Mouse (Mus musculus): ENCODE results near the gene Irf4.

The Irf4 gene

DNA sequence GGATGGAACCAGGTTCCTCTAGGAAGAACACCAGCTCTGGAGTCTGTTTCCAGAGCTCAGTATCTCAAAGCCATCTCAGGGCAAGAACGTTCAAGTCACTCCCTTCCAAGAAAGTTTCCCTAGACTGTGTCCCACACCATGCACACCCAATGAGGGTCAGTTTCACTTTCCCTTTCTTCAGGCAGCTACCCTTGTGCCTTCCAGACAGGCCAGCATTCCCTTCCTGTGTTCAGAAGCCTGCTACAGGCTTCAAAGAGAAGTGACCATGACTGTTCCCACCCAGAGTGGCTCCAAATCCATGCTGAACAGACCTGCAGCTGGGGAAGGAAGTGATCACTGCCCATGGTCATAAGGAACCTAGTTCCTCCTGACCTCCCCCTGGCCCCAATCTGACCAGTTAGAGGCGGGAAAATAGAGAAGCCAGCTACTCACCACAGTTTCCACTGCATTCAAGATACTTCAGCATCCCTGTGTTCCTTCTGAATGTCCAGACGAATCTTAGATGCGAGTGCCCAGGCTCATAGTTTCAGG, 10.7 kb upstream of the Irf4 start:
- DNase-seq (ENCODE audit: inconsistent ontology term), result no peak

DNA sequence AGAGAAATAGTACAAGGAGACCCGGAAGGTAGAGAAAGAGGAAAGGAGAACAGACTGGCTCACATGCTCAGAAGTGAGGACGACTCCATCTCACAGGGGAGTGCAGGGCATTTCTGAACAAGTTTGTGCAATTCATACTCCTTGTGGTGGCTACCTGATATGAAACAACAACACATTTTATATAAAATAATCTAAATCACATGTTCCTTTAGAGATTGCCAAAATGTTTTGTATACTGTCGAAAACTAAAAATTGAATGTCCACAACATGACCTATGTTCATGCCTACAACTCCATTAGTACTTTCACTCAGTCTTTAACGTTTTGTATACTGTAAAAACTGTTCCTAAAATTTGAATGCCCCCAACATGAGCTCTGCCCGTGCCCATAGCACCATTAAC, 7.9 kb upstream of the Irf4 start:
- no peak for DNase-seq (ENCODE audit: inconsistent ontology term)

DNA sequence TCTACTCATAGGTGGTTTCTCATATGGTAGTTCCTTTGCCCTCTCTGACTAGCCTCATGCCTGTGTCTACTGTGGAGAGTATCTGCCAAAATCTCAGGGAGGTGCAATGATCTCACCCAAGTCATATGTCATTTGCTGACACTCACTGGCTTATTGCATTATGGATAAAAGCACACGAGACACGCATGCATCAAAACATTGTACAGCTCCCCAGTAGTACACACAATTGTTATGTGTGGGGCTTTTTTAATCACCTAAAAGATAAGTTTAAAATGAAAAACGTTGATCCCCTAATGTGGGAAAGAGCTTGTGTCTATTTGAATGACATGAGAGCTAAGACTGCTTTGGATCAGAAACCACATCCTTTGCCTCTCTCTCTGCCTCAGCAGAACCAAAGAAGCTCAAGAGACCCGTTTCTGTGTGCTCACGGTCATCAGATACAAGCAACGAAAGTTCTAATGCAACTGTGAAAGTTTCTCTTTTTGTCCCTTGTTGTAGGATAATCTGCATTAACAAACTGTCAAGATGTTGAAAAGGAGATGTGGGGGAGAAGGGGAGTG, 6.5 kb upstream of the Irf4 start:
- no peak for DNase-seq (ENCODE audit: inconsistent ontology term)

DNA sequence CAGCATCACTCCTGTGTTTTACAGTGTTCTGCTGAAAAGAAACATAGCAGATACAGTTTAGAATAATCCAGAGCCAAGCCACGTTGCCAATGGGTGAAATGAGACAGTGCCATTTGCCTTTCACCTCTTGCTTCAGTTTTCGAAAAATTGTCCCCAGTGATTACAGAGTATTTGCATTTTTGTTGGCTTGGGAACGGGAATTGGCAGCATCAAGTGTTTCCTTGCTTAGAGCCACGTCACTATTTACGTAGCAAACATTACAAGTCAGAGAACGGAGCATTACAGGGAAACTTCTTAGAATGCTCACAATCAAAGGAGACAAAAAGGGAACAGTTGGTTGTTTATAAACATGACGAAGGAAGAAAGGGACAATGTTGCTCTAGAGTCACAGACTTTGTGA, 3.9 kb upstream of the Irf4 start:
- no peak for DNase-seq (ENCODE audit: inconsistent ontology term)

DNA sequence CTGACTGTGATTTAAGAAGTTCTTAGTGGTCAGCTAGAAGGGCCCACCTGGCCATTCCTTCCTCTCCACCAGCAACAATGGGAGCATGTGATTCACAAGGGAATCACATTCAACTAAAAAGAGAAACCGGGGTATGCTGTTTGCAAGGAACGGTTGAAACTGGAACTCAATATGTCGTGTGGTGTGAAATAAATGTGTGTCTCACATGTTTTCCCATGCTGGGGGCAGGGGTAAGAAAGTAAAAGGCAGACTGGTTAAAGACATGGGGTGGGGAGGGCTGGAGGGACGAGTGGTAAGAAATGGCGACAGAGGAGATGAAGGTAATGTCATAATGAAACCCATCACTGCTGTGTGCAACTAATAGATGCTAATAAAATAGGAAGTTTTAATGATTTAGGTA, 2.0 kb upstream of the Irf4 start:
- DNase-seq (ENCODE audit: inconsistent ontology term), result no peak

DNA sequence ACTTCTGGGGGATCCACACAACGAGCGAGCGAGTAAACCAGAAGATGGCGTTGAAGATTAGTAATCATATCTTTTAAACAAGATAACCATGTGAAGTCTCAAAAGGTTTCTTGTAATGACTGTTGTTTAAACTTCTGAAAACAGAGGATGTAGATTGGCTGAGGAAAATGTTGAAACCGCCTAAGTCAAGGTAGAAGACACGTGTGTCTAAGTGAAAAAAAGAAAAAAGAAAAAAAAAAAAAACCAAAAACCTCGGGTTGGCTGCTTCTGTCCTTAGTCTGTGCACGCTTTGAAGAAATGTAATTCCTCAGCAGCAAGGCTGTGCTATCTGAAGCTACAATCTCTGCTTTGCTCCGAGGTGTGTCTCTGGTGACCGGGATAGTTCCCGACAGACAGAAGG, 1.5 kb upstream of the Irf4 start:
- DNase-seq (ENCODE audit: inconsistent ontology term), result no peak

DNA sequence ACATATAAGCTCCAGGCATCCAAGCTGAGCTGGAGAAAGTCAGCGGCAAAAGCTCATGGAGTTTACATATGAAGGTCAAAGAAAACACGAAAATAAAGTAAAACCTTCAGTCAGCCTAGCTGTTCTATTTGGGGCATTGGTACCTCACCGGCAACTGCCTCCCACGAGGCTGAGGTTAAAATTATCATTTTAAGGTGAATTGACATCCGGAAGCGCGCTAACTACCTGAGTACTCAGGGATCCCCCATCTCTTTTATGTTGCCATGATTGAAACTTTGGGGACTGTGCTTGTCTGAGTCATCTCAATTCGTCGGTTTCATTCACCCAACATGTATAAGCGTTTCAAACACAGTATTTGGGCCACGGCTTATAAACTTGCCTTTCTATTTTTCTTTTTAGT, 705 bp upstream of the Irf4 start:
- no peak for DNase-seq (ENCODE audit: inconsistent ontology term)

DNA sequence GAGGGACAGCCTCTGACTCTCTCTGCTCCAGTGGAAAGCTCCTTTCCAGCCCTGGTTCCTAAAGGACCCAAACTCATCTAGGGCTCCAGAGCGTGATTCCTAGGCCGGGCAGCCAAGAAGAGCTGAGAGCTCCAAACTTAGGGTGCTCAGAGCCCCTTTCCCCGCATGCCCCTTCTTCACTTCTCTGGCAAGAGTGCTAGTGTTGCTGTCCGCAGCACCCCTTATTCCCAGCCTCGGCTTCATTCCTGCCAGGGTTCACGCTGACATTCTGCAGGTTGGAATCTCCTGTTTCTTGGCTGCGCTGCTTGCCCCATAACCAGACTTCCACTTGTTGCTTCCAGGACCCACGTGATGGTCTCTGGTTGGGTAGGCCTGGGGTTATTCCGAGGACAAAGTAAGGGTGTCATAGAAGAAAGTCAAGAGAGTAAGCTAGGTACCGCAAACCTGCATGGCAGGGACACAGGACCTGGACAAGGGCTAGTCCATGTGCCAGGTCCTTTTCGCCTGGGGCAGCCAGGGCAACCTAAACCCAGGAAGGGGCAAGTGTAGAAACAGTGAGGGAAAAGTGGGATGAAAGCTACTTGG, 623 bp downstream of the Irf4 start:
- DNase-seq (ENCODE audit: inconsistent ontology term), result peak; percentile 40

DNA sequence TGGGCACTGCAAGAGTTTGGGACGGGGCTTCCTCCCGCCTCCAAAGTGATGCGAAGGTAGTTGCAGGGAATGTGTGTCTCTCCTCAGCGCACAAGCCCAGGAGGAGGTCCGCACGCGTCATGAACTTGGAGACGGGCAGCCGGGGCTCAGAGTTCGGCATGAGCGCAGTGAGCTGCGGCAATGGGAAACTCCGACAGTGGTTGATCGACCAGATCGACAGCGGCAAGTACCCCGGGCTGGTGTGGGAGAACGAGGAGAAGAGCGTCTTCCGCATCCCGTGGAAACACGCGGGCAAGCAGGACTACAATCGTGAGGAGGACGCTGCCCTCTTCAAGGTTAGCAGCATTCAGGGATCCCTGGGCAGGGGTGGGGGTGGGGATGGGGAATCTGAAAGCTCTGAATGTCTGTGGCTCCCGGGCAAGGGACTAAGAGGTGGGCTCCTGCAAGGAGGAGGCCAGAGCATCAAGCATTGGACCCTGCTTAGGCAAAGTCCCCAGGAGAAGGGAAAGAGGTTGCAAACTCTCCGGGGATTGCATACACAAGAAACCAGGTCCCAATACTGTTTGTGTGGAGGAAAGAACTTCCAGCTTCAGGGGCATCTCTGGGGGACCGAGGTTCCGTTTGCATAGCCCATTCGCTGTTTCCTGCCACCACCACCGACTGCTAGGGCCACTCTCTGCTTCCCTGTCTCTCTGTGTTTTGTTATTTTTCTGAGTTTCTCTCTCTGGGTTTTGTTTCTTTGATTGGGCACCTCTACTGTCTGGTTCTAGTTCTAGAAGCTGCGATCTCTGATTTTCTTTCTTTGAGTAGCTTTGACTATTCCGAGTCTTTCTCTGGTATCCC, 1.7 kb downstream of the Irf4 start:
- DNase-seq (ENCODE audit: inconsistent ontology term), result peak; percentile 31

DNA sequence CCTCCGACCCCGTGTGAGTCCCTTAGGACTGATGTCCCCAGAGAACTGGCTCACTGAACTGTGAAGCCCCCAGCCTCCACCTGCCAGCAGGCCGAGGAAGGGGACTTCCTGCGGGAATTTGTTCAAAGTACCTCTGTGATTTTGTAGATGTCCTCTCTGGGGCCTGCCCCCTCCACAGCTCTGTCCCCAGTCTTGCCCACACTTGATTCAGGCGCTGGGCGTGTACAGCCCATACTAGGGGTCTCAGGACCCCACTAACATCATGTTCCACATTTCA, 2.2 kb downstream of the Irf4 start:
- DNase-seq (ENCODE audit: inconsistent ontology term), result no peak

DNA sequence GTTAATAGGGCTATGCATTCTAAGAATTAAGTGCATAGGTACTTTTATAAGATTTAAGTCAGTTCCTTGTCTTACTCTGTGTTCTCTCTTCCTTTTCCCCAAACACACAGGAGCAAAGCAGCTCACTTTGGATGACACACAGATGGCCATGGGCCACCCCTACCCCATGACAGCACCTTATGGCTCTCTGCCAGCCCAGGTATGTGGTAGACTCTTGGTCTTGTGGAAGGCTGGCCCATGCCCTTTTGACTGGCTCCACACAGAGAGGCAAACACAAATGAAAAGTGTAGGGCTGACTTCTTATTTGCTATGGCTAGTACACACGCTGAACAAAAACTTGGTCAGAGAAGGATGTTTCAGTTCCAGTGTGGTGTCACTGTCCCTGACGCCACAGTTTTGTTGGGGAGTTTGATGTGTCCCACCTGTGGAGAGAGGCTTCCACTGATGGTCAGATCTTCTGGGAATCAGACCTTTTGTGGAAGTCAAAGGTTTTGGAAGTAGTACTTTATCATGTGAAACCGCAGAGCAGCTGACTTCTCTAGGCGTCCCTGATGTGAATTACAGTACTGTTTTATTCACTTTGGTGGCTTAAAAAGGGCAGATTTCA, 3.7 kb downstream of the Irf4 start:
- no peak for DNase-seq (ENCODE audit: inconsistent ontology term)

DNA sequence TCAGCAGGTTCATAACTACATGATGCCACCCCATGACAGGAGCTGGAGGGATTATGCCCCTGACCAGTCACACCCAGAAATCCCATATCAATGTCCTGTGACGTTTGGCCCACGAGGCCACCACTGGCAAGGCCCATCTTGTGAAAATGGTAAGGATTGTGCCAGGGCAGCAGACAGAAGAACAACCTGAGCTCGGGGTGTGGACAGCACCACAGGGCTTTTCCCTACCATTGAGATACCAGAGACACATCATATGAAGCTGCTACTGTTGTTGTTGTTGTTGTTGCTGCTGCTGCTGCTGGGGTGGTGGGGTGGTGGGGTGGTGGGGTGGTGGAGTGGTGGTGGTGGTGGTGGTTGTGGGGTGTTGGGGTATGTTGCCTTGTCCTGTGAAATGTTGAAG, 4.4 kb downstream of the Irf4 start:
- DNase-seq (ENCODE audit: inconsistent ontology term), result no peak

DNA sequence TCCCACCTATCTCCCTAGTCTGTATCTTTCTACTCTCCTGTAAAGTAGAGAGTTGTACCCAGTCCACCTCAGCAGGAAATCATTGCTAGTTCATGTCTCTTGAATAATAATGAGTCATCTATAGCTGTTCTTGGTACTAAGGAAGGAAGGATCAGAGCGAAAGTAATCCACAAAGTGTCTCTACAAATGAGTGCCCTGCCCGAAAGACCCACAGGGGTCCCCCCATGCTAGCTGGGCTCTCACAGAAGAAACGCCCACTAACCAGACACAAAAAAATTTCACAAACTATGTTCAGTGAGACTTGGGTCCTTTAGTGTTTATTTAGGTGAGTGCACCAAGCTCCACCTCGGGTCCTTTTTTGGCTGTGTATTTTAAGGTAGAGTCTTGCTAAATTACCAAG, 5.0 kb downstream of the Irf4 start:
- DNase-seq (ENCODE audit: inconsistent ontology term), result no peak

DNA sequence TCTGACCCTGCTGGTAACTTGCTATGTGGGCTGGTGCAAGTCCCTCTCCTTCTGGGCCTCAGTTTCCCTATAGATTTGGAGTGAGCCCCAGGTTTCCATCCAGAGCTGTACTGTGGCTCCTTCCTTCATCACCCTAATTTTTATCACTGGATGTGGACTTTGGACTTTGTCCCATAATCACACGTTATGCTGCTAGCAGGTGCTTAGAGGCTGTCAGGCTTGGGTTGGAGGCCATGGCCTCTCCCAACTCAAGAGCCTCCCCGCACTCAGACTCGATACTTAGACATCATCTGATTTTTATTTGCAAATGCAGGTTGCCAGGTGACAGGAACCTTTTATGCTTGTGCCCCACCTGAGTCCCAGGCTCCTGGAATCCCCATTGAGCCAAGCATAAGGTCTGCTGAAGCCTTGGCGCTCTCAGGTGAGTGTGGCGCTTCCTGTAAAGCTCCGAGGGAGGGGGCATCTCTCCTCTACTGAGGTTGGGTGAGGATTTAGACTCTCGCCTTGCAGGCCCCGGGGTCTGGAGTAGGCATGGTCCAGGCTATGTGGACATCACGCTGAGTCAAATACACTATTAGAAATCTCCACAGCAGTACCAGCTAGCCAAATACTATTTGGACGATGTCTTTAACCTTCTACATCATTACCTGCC, 5.9 kb downstream of the Irf4 start:
- no peak for DNase-seq (ENCODE audit: inconsistent ontology term)

DNA sequence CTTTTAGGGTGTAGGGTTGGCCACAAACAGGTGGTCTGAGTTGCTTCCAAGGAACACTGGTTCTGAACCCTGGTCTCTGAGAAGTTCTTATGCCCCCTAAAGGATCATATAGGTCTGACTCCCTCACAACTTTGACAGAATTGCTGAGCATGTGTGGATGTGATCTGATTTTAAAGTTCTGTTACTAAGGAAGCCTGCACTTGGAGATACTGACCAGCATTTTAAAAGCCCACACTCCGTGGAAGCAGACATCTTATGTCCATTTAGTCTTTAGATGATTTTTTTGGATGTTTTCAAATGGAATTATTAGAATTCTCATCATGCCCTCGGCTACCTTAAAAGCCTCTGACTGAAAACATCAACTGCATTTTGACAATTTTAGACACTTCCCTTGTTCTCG, 6.6 kb downstream of the Irf4 start:
- DNase-seq (ENCODE audit: inconsistent ontology term), result no peak

DNA sequence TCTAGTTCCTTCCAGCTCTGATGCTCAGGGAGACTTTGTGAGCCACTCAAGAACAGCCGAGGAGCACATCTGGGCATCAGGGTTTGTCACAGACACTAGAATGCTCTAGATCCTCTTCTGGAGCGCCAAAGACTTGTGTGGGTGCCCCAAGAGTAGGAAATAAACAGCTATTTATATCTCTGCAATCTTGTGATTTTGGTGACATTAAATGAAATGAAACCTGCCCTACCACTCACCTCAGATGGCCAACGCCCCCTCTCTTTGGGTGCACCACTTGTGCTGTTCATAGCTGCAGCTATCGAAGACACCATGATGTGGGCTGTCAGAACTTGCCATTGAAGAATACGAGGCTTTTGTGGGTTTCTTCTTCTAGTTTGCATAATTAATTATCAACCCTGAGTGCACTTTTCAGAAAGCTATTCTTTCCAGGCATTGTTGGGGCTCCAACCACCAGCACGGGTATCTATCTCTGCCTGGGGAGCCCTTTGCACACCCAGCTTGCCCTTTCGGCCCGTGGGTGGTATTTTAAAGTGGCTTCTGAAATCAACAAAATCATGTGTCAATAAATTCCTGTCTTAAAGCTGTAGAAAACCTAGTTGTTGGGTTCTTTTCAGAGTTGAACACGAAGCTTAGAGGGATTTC, 7.1 kb downstream of the Irf4 start:
- no peak for DNase-seq (ENCODE audit: inconsistent ontology term)

DNA sequence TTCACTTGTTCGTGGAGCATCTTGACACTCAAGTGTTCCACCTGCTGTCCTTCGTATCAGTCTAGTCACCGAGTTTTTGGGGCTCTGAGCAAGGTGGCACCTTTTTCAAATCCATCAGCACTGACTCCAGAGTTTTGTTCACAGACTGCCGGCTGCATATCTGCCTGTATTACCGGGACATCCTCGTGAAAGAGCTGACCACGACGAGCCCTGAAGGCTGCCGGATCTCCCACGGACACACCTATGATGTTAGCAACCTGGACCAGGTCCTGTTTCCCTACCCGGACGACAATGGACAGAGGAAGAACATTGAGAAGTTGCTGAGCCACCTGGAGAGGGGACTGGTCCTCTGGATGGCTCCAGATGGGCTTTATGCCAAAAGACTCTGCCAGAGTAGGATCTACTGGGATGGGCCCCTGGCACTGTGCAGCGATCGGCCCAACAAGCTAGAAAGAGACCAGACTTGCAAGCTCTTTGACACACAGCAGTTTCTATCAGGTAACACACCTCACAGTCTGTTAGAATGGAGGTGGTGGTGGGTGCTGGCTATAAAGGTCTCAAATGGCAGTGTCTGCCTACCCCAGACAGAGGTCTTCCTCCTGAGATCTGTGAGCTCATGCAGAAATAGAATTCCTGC, 8.4 kb downstream of the Irf4 start:
- DNase-seq (ENCODE audit: inconsistent ontology term), result no peak

DNA sequence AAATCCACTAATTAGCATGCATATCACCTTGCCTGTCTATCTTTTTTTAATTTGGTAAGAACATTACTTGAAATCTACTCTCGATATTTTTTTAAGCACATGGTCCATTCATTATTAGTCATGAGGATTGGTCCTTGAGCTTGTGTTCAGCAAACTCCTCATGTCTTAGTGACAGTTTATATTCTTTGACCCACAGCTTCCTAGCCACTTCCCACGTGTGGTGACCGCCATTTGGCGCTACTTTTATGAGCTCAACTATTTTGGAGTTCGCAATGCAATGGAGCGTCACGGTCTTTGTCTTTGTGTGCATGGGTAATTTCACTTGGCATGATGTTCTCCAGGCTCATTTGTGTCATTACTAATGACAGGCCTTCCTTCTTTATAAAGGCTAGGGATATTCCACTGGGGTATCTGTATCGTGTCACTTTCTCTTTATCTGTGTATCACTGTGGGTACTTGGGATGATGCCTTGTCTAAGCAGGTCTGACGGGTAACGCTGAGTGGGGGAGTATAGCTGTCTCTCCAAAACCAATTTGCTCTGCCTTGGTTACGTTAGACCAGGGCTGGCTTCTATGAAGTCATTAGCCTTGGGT, 9.9 kb downstream of the Irf4 start:
- no peak for DNase-seq (ENCODE audit: inconsistent ontology term)

DNA sequence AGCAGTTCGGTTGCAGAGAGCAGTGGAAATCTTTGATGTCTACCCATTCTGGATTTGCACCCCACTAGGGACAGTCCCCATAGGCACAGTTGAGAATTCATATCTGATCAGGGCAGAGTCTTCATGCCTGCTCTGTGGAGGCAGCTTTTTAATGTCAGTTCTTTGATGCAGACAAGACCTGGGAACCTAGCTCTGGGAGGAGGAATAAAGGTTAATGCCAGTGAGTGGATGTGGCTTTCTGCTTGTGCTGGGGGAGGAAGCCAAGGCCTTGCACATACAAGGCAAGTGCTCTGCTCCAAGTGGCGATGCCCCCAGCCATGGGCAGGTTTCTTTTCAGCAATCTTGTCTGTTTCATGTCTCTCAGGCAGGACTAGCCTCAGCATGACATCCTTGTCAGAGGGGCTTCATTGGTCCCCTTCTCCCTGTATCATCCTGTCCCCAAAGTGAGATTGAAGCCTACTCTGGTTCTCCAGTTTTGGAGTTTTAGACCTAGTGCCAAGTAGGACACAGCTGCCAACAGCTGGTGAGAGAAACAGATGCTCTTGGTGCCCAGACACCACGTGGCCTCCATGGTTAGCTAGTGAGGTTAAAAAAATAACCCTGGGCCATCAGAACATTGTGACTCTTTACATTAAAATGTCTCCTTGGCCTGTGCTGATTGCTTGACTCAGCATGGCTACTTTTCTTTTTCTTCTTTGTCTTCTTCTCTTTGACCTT, 11.5 kb downstream of the Irf4 start:
- DNase-seq (ENCODE audit: inconsistent ontology term), result no peak

DNA sequence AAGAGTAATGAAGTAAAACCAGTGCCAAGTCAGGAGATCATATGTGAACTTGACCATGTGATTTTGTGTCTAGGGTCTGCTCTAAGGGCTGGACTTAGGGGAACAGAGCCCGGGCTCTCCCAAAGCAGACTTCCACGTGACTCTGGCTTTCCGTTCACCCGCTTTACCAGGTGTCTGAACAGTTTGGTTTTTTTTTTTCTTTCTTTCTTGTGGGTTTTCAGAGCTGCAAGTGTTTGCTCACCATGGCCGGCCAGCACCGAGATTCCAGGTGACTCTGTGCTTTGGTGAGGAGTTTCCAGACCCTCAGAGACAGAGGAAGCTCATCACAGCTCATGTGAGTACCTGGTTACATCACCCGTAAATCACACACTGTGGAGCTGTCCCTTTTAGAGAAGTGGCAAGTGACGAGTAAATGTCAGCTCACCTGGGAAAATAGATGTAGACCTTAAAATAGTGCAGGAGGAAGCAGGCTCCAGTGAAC, 12.2 kb downstream of the Irf4 start:
- DNase-seq (ENCODE audit: inconsistent ontology term), result no peak

Measured in Muller cell, postnatal 12 days (primary cell).